Mouse (Mus musculus) liver, embryonic 16.5 days (tissue): ENCODE data around the gene Ip6k2. TPM values are rescaled to one million over a fixed set of nuclear protein-coding genes. Genes with fewer than 3 reads are reported as not detected.

Source experiments
- microRNA-seq: library from miRNA; unstranded; fragments of <30 nt; microRNA quantifications from one replicate; pipeline ENCODE4, GENCODE M21; 2016
- polyA plus RNA-seq: library from polyadenylated mRNA; unstranded; fragments of >200 nt; fragmentation: Nextera tagmentation; extraction: Ambion mirVana; gene quantifications from 2 replicates; pipeline ENCODE4 v1.2.1, GENCODE M21; 2015

Gene Ip6k2
- polyA plus RNA-seq, 1 experiment from 2014 or later = 13.6 TPM

Small RNA genes within 50 kb of the gene (microRNA-seq; reads per million reads assigned to microRNA genes)
- gene Gm23156 = not detected

Other genes starting within 250 kb of the Ip6k2 start
- 80.0 and 86.8 TPM in 2 replicates for gene Impdh2, start 223.5 kb upstream of the Ip6k2 start, polyA plus RNA-seq
- 21.6 and 21.9 TPM in 2 replicates for gene Ndufaf3, start 216.4 kb upstream of the Ip6k2 start, polyA plus RNA-seq
- 27.3 and 30.0 TPM in 2 replicates for gene Dalrd3, start 213.9 kb upstream of the Ip6k2 start, polyA plus RNA-seq
- gene Wdr6, start 205.1 kb upstream of the Ip6k2 start, polyA plus RNA-seq = 10.0 and 12.2 TPM in 2 replicates
- 0.48 and 0.70 TPM in 2 replicates for gene P4htm, start 186.1 kb upstream of the Ip6k2 start, polyA plus RNA-seq
- 30.4 and 31.6 TPM in 2 replicates for gene Arih2, start 134.4 kb upstream of the Ip6k2 start, polyA plus RNA-seq
- 28.9 and 30.9 TPM in 2 replicates for gene Slc25a20, start 121.7 kb upstream of the Ip6k2 start, polyA plus RNA-seq
- 6.6 and 8.8 TPM in 2 replicates for gene Prkar2a, start 94.5 kb upstream of the Ip6k2 start, polyA plus RNA-seq
- 3.5 and 3.6 TPM in 2 replicates for gene Nckipsd, start 24.6 kb downstream of the Ip6k2 start, polyA plus RNA-seq
- gene Celsr3, start 42.5 kb downstream of the Ip6k2 start, polyA plus RNA-seq = 0.16 and 0.22 TPM in 2 replicates
- gene Slc26a6, start 69.5 kb downstream of the Ip6k2 start, polyA plus RNA-seq = 4.8 and 4.9 TPM in 2 replicates
- gene Tmem89, start 130.8 kb downstream of the Ip6k2 start, polyA plus RNA-seq = not detected in 2 replicates
- 299 and 310 TPM in 2 replicates for gene Uqcrc1, start 152.8 kb downstream of the Ip6k2 start, polyA plus RNA-seq
- gene Col7a1, start 169.8 kb downstream of the Ip6k2 start, polyA plus RNA-seq = 0.19 and 0.46 TPM in 2 replicates
- gene Ucn2, start 202.2 kb downstream of the Ip6k2 start, polyA plus RNA-seq = not detected in 2 replicates
- 4.0 and 4.4 TPM in 2 replicates for gene Pfkfb4, start 208.0 kb downstream of the Ip6k2 start, polyA plus RNA-seq